Mouse (Mus musculus) heart, adult 2 months (tissue): ENCODE results near the gene Grem1.

Source experiments
- CTCF ChIP-seq: fragments of 200-600 bp; IDR thresholded peaks from 2 replicates; pipeline ENCODE4 v1.8.1; 2022; ENCODE audit warnings: antibody characterized with exemption, mild to moderate bottlenecking, moderate library complexity
- POLR2A ChIP-seq: fragments of 200-500 bp; IDR thresholded peaks from 2 replicates; pipeline ENCODE4 v1.6.1; 2011; ENCODE audit warnings: mild to moderate bottlenecking, low read depth, low read length, control low read depth; ENCODE audit not compliant: insufficient read depth

DNA sequence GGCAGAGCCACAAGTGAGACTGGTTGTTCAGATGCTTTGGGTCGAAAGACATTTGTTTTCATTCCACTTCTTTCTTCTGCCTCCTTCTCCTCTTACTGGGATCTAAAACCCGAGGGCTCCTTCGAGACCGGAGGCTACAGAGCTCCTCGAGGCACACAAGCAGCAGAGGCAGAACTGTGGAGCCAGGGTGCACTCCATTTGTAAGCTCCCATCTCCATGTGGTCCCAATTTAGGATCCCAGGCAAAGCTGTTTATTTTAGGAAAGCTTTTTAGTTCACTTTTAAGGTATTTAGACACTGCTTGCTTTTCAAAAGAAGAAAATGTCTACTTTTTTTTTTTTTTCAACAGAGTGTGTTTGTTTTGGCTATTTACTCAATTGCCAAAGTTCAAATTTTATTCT, 42.4 kb upstream of the Grem1 start:
- TF ChIP-seq CTCF (no peak), POLR2A (no peak)
